Mouse (Mus musculus): ENCODE results near the gene Il1rl1. TPM values are rescaled to one million over a fixed set of nuclear protein-coding genes. Genes with fewer than 3 reads are reported as not detected.

Il1rl1 gene
- polyA plus RNA-seq (2012; rRNA removed), result 0.84 and 1.1 TPM in 2 replicates

DNA sequence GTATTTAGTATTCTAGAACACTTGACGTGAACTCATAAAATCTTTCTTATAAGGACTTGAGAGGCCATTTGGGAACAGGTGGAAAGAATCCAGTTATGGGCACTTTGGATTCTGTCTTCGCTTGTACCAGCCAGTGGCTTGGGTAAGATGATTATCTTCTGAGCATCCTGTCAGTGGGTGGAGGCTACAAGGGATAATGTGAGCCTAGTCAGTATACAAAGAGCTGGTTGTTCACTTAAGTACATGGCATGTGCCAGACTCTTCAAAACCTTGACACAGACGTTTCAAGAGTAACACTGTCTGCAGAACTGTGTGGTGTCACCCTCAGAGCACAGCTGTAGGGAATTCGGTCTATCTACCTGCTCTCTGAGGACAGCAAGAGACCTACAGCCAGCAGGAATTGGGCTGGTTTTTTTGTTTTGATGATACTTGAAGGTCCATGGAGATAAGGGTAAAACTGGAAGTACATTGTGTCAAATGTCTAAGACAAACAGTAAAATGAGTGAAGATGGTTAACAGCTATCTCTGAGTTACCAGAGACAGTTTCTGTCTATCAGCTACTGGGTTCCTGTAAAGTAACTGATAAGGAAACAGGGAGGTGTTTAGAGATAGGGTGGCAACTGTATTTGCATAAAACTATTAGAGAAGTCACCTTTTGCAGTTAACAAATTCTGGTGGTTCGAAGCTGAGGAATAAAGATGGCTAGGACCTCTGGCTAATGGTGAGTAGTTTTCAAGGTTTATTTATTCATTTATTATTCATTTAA lies at the start of gene Il1rl1:
TSS of gene Il1rl1 (plus strand) at position 661 of the 766 bp plus-strand sequence.

GRCm38 (mm10) chr1:40465477-40466430 lies 36.4 kb downstream of the Il1rl1 start, which contains the start of gene Il18r1:
Gene Il18r1, plus strand, starts transcription at chr1:40465552.

Other genes with a start within 250 kb of the Il1rl1 start
- gene Il1r1, start 204.5 kb upstream of the Il1rl1 start, polyA plus RNA-seq (2012; rRNA removed), result 5.8 and 7.0 TPM in 2 replicates
- gene Il1rl2, start 105.0 kb upstream of the Il1rl1 start, polyA plus RNA-seq (2012; rRNA removed), result 1.1 and 1.4 TPM in 2 replicates
- 0.07 and 0.12 TPM in 2 replicates for gene Il18r1, start 36.0 kb downstream of the Il1rl1 start, polyA plus RNA-seq (2012; rRNA removed)
- gene Il18rap, start 85.8 kb downstream of the Il1rl1 start, polyA plus RNA-seq (2012; rRNA removed), result 0.09 TPM in 2 replicates
- 0.10 and 0.55 TPM in 2 replicates for gene Slc9a4, start 150.5 kb downstream of the Il1rl1 start, polyA plus RNA-seq (2012; rRNA removed)